Mouse (Mus musculus): Measurements from ENCODE around the gene Hmcn1.

The Hmcn1 gene

DNA sequence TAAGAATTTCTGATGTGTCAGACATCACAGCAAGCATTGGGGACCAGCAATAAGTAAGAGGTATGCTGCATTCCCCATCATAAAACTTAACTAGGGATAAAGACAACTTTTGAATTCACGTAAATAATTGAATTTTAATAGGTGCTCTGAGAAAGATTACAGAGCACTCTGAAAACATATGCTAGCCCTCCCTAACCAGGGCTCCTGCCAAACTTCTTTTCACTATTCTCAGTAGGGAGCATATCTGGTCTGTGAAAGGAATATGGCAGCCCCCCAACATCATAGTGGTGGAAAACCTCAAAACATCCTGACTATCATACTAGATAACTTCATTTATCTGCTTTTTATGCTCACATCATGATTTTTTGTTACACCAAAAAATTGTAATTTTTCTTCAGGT is 347.9 kb downstream of the Hmcn1 start:
- no peak for DNase-seq (ENCODE audit: low spot score)

DNA sequence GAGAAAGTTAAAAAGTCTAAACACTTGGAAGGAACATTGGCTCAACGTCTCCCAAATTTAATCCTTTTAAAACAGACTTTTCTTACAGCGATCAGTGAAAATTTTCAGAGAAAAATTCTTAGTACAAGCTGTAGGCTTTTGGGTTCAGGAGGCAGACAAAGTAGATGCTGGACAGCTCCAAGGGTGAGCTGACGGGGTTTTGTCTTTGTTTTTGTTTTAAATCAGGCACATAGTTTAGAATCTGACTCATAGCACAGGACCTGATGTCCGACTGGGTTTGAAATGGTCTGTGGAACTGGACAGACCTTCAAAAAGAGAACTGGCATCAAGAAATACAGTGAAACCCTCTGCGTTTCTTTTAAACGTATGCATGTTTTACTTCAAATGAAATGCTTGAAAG is 353.7 kb downstream of the Hmcn1 start:
- DNase-seq (ENCODE audit: low spot score), result no peak

DNA sequence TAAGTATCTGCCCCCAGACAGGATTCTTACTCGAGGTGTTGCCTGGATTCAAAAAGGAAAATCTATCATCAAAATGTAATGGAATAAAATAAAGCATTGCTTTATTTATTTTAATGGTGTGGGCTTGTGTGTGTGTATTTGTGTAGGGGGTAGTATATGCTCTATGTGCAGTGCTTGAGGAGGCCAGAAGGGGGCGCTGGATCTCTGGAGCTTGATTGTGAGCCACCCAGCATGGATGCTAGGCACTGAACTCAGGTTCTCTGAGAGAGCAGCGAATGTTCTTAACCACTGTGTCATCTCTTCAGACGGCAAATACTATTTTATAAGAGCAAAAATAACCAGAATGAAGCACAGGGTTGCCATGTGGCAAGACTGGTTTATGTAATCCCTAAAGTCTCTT is 360.7 kb downstream of the Hmcn1 start:
- no peak for DNase-seq (ENCODE audit: low spot score)

DNA sequence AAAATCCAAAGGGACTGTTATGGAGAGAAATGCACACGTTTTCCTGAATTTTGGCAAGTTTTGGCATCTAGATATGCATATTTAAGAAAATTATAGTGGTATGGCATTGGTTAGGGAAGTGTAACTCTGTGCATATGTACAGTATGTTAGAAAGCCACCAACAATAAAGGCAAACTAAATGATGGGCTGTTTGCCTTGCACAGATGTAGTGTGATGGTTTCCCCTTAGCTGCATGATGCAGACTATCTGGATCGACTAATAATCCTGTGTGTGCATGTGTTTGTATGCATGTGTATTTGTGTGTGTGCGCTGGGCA is 361.4 kb downstream of the Hmcn1 start:
- DNase-seq (ENCODE audit: low spot score), result no peak

DNA sequence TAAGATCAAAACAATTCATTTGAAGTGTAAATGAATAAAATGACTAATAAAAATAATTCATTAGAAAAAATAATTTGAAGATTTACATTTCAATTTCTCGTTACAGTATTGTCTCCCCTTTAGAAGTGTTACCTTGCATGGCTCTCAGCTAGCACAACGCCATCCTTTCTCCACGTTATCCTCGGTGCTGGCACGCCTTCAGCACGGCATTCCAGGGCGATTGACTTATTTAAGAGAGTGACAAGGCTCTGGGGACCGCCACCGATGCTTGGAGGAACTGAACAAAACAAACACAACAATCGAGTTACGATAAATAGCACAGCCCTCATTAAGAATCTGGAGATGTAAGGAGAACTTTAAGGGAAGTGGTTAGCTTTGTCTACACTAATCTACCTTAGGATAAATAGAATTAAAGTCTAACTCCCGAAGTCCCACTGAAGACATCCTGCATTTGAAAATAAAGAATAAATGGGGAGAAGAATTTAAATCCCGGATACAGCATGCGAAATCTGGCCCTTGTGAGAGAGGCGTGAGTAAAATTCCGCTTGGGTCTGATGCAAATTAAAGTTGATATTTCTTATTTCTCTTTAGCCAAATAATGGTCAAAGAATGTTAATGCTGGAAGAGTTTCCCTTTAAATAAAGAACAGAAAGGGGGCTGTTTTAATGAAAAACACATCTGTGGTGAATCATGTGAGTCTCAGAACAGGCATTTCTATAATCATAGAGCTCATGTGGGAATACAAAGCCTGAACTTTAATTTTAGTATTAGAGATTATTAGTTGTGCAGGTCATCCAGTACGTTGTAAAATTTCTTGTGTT is 362.0 kb downstream of the Hmcn1 start:
- no peak for DNase-seq (ENCODE audit: low spot score)

DNA sequence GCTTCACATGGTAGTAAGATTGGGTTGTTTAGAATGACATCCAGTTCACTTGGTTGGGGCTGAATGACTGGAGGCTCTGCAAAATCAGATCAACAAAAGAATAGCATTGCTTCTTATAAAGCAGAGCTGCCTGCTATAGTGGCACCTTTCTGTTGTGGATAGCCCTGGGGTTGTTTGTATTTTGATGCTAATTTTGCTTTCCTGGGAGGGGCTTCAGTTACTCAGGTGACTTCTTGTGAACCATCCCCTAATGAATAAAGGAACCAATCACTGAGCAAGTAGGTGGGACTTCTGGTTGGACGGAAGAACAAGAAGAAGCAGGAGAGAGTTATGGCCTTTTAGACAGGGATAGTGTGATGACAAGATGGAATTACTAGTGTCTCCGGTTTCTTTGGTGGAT is 370.0 kb downstream of the Hmcn1 start:
- DNase-seq (ENCODE audit: low spot score), result no peak

DNA sequence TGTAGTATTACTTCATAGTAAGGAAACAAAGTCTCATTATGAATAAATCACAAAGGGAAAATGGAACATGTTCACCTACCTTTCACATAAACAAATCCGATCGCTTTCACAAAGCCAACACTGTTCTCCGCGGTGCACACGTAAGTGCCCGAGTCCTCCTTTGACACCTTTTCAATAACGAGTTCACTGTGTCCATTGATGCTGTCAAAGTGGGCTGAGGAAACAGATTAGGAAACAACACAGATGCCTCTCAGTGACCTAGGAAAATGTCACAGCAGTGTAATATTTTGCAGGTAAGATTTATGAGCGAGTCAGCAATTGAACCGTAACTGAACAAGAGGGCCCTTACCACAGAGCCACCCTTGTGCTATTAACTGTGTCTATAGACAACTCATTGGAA is 382.7 kb downstream of the Hmcn1 start:
- no peak for DNase-seq (ENCODE audit: low spot score)

DNA sequence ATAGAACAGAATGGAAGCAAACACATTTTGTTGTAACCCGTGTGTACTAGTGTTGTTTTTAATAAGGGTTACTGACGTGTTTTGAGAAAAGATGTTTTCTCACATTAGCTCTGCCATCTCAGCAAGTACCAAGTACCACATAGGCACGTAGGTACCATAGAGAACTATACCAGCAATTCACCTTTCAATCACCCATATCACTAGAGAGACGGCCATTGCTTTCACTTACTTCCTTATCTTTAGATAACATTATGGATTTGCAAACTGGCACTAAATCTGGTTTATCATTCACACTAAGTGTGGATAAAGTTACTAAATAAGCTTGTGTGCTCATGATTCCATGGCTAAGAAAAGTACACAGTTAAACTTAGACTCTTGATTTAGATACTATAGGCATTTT is 387.1 kb downstream of the Hmcn1 start:
- DNase-seq (ENCODE audit: low spot score), result no peak

DNA sequence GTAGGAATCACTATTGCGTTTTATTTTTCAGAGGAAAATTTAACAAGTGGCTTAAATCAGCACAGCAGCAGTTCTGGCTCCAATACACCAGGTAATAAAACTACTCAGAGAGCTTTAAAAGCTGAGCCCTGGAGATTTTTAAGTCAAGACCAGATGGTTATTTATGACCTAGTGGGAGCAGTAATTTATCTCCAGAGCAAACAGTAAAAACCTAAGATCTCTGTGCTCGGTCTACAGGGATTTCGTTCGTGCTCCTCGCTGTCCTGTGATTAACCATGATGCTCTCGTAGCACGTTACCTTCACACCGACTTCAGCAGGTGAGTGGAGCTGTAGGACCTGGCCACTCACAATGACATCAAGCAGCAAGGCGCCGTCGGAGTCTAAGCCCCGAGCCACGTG is 399.6 kb downstream of the Hmcn1 start:
- no peak for DNase-seq (ENCODE audit: low spot score)

DNA sequence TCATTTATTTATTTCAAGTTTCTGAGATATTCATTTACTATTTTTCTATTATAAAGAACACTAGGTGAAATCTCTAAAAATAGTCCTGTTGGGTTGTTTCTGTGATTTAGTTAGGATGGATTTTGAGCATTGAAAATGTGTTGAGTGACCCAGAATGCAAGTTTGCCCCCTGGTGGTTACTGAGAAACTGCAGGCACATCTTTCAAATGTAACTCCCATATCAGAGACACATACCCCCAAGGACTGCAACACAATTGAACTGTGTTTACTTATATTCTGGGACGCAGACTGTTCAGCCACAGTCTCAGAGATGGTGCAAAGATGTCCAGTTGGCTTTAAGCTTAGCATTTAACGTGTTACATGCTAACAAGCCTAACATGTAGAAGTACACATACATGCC is 402.0 kb downstream of the Hmcn1 start:
- DNase-seq (ENCODE audit: low spot score), result no peak

DNA sequence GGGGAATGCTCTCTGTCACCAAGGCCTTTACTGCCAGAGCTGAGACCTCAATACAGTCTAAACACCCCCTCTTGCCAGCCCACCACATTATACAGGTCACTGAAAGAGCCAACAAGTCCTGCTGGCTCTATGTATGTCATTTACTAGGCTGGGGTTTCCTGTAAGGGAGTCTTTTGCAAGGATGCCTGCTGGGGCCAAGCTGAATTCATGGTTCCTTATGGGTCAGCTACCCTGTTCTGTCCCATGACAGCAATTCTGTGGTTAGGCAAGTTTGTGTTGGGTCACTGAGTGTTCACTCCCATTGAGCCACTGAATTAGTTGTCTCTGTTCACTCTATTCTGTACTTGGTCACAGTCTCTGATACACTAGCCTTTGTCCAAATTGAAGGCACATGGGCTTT is 405.8 kb downstream of the Hmcn1 start:
- DNase-seq (ENCODE audit: low spot score), result no peak

DNA sequence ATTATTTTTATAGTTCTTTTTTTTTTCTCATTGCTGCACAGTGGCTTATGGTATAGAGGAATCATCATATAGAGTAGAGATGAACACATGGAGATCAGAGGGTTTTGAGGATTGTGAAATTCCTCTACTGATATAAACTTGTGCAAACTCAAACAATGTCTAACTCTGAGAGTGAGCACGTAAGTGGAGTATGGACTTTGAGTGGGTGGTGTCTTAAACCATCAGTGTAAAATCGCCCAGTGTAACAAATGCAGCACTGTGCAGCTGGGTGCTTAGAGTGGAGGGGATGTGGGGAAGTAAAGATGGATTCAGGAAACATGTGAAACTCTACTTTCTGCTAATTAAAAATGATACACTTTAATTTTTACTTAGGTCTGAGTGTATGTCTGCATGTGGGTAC is 408.8 kb downstream of the Hmcn1 start:
- DNase-seq (ENCODE audit: low spot score), result no peak

DNA sequence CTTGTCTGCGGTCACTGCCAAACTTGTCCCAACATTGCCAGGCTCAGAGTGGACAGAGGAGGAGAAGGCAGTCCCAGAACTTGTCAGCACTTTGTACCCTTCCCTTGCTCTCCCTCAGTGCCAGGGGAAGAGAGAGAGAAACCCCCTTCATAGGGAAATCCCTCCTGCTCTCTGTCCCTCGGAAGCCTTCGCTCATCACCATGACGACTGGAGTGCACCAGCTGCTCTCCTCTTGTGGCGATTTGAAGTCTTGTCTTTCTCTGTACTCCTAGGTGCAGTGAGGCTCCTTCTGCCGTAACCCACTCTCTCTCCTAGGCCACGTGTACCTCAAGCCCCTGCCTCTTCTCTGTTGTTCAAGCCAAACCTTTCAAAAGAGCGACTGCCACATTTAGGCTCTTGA is 409.5 kb downstream of the Hmcn1 start:
- no peak for DNase-seq (ENCODE audit: low spot score)

DNA sequence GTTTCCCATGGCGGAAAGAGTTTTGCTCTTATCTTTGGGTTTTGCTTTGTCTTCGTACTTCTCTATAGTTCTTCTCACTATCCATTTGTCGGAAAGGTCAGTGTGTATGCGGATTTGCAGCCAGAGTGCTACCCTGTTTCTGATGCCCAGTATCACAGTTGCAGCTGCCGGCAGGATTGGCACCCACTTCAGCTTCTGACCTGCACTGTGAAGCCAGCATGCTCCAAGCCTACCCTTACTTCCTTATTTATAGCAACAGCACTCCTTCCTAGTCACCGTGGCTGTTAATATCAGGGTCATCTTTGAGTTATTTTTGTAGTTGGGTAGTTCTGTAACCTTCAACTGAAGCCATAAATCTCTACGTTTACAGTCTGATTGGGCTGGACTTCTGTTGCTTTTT is 412.7 kb downstream of the Hmcn1 start:
- no peak for DNase-seq (ENCODE audit: low spot score)

DNA sequence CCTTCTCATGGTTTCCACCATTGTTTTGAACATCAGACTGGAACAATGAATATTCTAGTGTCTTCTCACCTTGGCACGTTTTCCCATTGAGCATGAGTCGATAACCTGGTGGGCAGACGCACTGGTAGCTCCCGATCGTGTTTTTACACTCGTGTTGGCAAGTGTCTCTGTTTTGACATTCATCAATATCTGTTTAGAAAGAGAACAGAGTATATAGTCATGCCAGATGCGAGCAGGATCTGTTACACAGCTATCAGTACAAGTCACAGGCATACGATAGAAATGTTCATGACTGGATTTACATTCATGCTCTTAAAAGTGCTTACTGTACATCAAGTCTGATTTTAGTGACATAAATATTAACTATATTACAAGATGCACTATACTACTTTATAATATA is 419.8 kb downstream of the Hmcn1 start:
- DNase-seq (ENCODE audit: low spot score), result no peak

DNA sequence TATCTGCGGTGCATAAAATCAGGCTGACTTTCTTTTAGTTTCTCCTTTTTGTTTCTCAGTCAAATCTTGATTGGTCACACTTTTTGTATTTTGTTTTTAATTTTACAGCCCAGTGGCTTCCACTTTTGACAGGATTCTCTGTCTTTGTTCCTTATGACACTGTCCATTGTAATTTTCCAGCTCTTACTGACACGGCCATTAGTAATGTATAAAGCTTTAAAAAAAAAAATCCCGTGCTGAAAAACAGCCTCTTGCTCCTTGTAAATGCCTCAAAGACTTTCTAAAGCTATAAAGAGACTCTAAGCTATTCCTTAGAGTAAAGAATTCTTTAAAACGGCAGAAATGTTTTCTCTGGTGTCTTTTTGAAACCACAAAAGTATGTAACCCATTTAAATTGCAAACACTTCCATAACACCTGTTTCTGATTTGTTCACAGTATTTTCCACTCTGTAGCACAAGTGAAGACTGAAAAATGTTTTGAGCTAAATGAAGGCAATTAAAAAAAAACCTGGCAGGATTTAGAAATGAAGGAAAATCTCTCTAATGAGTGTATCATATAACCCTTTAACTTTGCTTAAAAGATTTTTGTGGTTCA is 422.6 kb downstream of the Hmcn1 start:
- no peak for DNase-seq (ENCODE audit: low spot score)

DNA sequence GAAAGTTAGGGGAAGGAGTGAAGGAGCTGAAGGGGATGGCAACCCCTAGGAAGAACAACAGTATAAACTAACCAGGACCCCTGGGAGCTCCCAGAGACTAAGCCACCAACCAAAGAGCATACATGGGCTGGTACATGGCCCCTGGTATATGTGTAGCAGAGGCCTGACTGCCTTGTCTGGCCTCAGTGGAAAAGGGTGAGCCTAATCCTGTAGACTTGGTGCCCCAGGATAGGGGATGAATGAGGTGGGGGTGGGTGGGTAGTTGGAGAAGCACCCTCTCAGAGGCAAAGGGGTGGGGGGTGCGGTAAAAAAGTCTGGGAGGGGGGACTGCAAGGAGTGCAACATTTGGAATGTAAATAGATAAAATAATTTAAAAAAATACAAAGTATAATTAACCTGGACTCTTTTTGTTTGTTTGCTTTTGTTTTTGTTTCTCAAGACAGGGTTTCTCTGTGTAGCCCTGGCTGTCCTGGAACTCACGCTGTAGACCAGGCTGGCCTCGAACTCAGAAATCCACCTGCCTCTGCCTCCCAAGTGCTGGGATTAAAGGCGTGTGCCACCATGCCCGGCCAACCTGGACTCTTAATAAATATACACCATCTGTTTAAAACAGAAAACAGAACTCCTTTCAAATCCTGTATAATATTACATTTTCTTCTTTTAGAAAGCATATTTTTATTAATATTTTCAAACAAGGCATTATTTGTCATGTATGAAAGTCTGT is 423.3 kb downstream of the Hmcn1 start:
- no peak for DNase-seq (ENCODE audit: low spot score)

DNA sequence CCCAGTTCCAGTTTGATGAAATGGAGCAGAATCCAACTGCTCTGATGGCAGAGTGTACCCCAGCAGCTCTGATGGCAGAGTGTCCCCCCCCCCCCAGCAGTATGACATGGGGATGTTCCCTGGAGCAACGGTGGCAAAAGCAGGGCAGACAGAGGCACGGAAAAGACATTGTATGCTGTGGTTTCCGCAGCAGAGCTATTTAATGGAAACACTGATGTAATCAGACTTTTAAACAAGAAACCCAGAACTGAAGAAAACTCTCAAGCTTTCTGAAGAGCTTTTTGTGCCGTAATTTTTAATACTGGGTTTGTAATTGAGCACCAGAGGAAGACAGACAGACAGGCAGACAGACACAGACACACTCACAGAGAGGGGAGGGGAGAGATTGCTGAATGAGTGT is 426.9 kb downstream of the Hmcn1 start:
- DNase-seq (ENCODE audit: low spot score), result no peak

DNA sequence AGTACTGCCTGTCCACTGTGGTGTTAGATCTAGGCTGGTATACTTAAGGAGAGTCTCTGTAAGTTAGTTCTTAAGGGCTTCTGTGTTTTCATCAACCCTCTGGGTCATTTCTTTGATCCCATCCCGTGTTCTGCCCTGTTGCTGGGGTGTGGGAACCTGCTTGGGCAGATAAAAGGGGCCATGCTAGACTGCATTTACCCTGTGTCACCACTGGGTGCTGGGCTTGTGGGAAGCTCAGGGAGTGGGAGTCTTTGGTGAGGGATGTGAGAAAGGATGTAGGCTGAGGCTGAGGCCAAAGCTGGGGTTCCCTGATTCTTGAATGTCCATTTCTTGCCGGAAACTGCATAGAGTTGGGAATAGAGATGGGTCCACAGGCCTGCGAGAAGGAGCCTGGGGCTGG is 436.6 kb downstream of the Hmcn1 start:
- no peak for DNase-seq (ENCODE audit: low spot score)

DNA sequence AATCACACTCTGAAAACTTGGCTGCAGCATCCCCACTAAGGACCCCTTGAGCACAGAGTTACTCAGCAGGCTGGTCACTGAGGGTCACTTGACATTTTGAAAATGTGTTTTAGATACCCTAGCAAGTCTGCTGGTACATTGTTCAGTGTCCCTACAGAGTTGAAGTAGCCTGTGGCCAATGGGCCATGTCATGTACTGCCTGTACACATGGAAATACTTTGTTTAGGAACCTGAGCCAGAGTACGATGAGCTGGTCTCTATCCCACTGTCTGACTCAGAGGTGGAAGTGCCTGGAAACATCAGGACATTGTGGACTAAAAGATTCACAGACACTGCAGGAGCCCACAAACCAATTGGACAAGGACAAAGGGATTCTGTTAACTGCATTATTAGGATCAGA is 441.8 kb downstream of the Hmcn1 start:
- no peak for DNase-seq (ENCODE audit: low spot score)

DNA sequence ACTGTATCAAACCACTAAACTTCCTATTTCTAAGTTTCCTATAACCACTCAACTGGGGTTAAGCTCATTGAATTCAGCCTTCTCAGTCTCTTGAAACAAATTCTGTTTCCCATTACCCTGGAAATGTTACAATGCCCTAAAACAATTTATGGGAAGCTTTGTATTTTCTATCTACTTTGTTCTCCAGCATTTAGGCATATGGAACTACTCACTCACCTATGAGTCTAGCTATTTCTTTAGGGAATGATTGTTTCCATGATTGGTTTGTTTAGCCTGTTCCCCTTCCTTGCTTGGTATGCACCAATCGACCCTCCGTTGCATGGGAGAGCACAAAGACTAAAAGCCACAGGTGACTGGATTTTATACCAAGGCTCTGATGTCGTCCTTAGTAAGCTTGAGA is 446.8 kb downstream of the Hmcn1 start:
- no peak for DNase-seq (ENCODE audit: low spot score)

DNA sequence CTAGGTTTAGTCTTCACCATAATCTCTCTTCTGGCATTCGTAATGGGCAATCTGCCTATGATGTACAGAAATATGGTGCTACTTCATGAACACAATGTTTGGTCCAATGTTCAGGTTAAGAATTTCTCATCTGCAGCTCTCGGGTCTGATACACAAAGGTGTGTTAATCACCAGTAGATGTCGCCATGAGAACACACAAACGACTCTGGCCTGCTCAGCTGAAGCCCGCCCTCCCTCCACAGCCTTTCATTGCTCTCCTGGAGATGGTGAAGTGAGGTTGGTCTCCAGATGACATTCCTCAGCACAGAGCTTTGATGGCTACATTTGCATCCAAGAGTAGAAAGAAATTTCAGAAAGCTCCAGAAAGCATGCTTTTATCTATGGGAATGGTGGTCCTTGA is 453.0 kb downstream of the Hmcn1 start:
- DNase-seq (ENCODE audit: low spot score), result no peak

DNA sequence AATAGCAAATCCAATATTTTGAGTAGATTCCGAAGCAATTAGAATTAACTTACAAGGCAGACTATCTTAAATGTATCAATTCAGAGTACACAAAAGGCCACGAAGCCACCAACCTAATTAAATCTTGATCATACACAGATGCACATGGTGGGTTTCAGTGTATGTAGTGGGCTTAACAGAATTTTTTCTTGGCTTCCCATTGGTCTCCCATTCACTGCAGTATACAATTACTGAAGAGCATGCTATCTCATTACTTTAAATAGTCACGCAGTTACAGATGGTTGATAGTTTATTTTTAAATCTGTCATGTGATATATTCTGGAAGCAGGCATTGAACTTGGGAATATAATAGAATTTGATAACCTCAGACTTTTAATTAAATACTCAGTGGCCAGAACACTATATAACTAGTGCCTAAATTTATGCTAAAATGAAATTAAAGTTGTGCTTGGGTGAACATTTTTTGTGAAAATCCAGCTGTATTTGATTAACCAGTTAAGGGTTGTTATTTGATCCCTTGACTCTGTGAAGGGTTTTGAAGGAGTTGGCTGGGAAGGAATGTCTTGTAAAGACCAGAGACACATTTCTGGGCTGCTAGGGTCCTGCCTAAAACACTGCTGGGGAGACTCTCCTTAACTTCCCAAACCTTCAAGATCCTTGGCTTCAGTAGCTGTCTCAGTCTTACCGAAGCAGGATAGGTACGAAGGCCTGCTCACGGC is 455.7 kb downstream of the Hmcn1 start:
- DNase-seq (ENCODE audit: low spot score), result no peak

Data from T-cell, adult 2 months (primary cell).